Comparison of ENCODE assay signal across 30 mouse cellular contexts in genomic region chr5:103795121-103795520, GRCm38 (mm10).
"Had no signal": no experiment of that assay in that cellular context is flagged by ENCODE, and none has a peak within 500 bp of the region (broad histone marks: within the 10 kb centered on the region; RNA-seq: fewer than 3 reads in every experiment).

No protein-coding gene starts in this region.

- H3K27me3 ChIP-seq: limb, embryonic 12.5 days; limb, embryonic 13.5 days; limb, embryonic 15.5 days; liver, embryonic 12.5 days; liver, embryonic 13.5 days; liver, embryonic 15.5 days; lung, embryonic 15.5 days; megakaryocyte, embryonic 14.5 days; midbrain, embryonic 12.5 days; midbrain, embryonic 13.5 days; midbrain, embryonic 15.5 days had no signal

- DNase-seq: left cerebral cortex, postnatal 4 days; liver; liver, embryonic 13.5 days; liver, postnatal 0 days; lung, adult 18-20 months; lung, adult 2 months; lung, embryonic 14.5 days; lung, postnatal 10 days; lung, postnatal 14 days; lung, postnatal 36 days; lung, postnatal 4 days; midbrain, embryonic 14.5 days had no signal

- H3K36me3 ChIP-seq: limb, embryonic 10.5 days; limb, embryonic 12.5 days; limb, embryonic 13.5 days; limb, embryonic 15.5 days; lung, embryonic 15.5 days; midbrain, embryonic 10.5 days; midbrain, embryonic 12.5 days; midbrain, embryonic 13.5 days; midbrain, embryonic 15.5 days had no signal

- H3K9me3 ChIP-seq: limb, embryonic 10.5 days; limb, embryonic 12.5 days; limb, embryonic 13.5 days; limb, embryonic 15.5 days; liver, embryonic 12.5 days; liver, embryonic 13.5 days; liver, embryonic 15.5 days; lung, embryonic 15.5 days; megakaryocyte, embryonic 14.5 days; midbrain, embryonic 10.5 days; midbrain, embryonic 12.5 days; midbrain, embryonic 13.5 days; midbrain, embryonic 15.5 days had no signal

- ATAC-seq: liver, embryonic 12.5 days; liver, postnatal 0 days; lung, postnatal 0 days; midbrain, embryonic 13.5 days; midbrain, embryonic 15.5 days had no signal

- H3K9ac ChIP-seq: limb, embryonic 12.5 days; limb, embryonic 13.5 days; limb, embryonic 15.5 days; liver, embryonic 12.5 days; liver, embryonic 13.5 days; liver, embryonic 14.5 days; liver, embryonic 15.5 days; liver, postnatal 0 days; lung, embryonic 14.5 days; lung, embryonic 15.5 days; midbrain, embryonic 12.5 days; midbrain, embryonic 13.5 days; midbrain, embryonic 15.5 days had no signal

- H3K4me2 ChIP-seq: limb, embryonic 12.5 days; limb, embryonic 13.5 days; limb, embryonic 15.5 days; liver, embryonic 11.5 days; liver, embryonic 12.5 days; liver, embryonic 13.5 days; liver, embryonic 15.5 days; lung, embryonic 14.5 days; lung, embryonic 15.5 days; midbrain, embryonic 11.5 days; midbrain, embryonic 12.5 days; midbrain, embryonic 13.5 days; midbrain, embryonic 15.5 days had no signal

- H3K4me1 ChIP-seq: lung, embryonic 15.5 days had no signal

- H3K27ac ChIP-seq: limb, embryonic 10.5 days; limb, embryonic 12.5 days; limb, embryonic 13.5 days; limb, embryonic 15.5 days; liver, embryonic 12.5 days; liver, embryonic 13.5 days; liver, embryonic 14.5 days; liver, embryonic 15.5 days; lung, embryonic 15.5 days; macrophage; midbrain, embryonic 10.5 days; midbrain, embryonic 12.5 days; midbrain, embryonic 13.5 days; midbrain, embryonic 15.5 days had no signal

- H3K4me3 ChIP-seq: limb, embryonic 10.5 days; limb, embryonic 12.5 days; limb, embryonic 13.5 days; limb, embryonic 15.5 days; liver, embryonic 12.5 days; liver, embryonic 13.5 days; liver, embryonic 15.5 days; lung, embryonic 15.5 days; megakaryocyte, embryonic 14.5 days; midbrain, embryonic 10.5 days; midbrain, embryonic 12.5 days; midbrain, embryonic 13.5 days; midbrain, embryonic 15.5 days; myocyte had no signal
